Mouse (Mus musculus) myocyte (in vitro differentiated cells): ENCODE measurements around the gene Lurap1l.

ENCODE experiments used
- CEBPB ChIP-seq: IDR thresholded peaks from 2 replicates; pipeline ENCODE4 v1.6.1; 2011; ENCODE audit warnings: mild to moderate bottlenecking, moderate library complexity; ENCODE audit not compliant: poor library complexity, insufficient read depth, severe bottlenecking
- E2F4 ChIP-seq: IDR thresholded peaks from one replicate; pipeline ENCODE4 v1.6.1; 2011; ENCODE audit warnings: mild to moderate bottlenecking, control low read depth, moderate library complexity; ENCODE audit not compliant: insufficient read depth
- MAX ChIP-seq: IDR thresholded peaks from one replicate; pipeline ENCODE4 v1.6.1; 2011; ENCODE audit warnings: low read depth, mild to moderate bottlenecking, control low read depth
- MYOD1 ChIP-seq, 3 experiments: IDR thresholded peaks; one replicate each; pipeline ENCODE4 v1.6.1; 2011; ENCODE audit warnings: control low read depth in 2 of 3, low read depth in 2 of 3, mild to moderate bottlenecking in 2 of 3, moderate library complexity in 1 of 3; ENCODE audit not compliant: insufficient read length in 2 of 3, control insufficient read depth in 1 of 3
- MYOG ChIP-seq, 3 experiments: IDR thresholded peaks; one replicate each; pipeline ENCODE4 v1.6.1; 2011; ENCODE audit warnings: control low read depth in 2 of 3, low read depth in 2 of 3, mild to moderate bottlenecking in 2 of 3; ENCODE audit not compliant: insufficient read length in 2 of 3, control insufficient read depth in 1 of 3, insufficient read depth in 1 of 3
- POLR2A ChIP-seq: IDR thresholded peaks from one replicate; pipeline ENCODE4 v1.6.1; 2011; ENCODE audit warnings: low read depth, mild to moderate bottlenecking, control low read depth, moderate library complexity; ENCODE audit not compliant: insufficient read length
- POLR2AphosphoS2 ChIP-seq: IDR thresholded peaks from one replicate; pipeline ENCODE4 v1.6.1; 2011; ENCODE audit warnings: low read depth, control low read depth; ENCODE audit not compliant: insufficient read length
- REST ChIP-seq: IDR thresholded peaks from one replicate; pipeline ENCODE4 v1.6.1; 2011; ENCODE audit warnings: mild to moderate bottlenecking, control low read depth, moderate library complexity; ENCODE audit not compliant: insufficient read depth, insufficient read length
- SRF ChIP-seq: IDR thresholded peaks from one replicate; pipeline ENCODE4 v1.6.1; 2011; ENCODE audit warnings: low read depth; ENCODE audit not compliant: control insufficient read depth, insufficient read length
- TCF3 ChIP-seq: IDR thresholded peaks from one replicate; pipeline ENCODE4 v1.6.1; 2011; ENCODE audit warnings: low read depth, control low read depth; ENCODE audit not compliant: insufficient read length
- USF1 ChIP-seq: IDR thresholded peaks from one replicate; pipeline ENCODE4 v1.6.1; 2011; ENCODE audit warnings: low read depth, mild to moderate bottlenecking, control low read depth, moderate library complexity

GRCm38 (mm10) chr4:80967526-80967925 is 57.1 kb downstream of the Lurap1l start:
- TF ChIP-seq USF1 (no peak), POLR2A (no peak), CEBPB (no peak), REST (no peak), POLR2AphosphoS2 (no peak), MYOG (IDR thresholded peaks at IDR 0.05; ENCODE audit: control insufficient read depth in 1 of 3, insufficient read depth in 1 of 3, insufficient read length in 2 of 3, low read depth in 2 of 3) (no peak), TCF3 (no peak), MAX (no peak), E2F4 (no peak), SRF (no peak), MYOD1 (IDR thresholded peaks at IDR 0.05; ENCODE audit: control insufficient read depth in 1 of 3, insufficient read length in 2 of 3, low read depth in 2 of 3) (no peak)
